Comparison of ENCODE assay signal across 16 mouse cellular contexts in the genomic region with DNA sequence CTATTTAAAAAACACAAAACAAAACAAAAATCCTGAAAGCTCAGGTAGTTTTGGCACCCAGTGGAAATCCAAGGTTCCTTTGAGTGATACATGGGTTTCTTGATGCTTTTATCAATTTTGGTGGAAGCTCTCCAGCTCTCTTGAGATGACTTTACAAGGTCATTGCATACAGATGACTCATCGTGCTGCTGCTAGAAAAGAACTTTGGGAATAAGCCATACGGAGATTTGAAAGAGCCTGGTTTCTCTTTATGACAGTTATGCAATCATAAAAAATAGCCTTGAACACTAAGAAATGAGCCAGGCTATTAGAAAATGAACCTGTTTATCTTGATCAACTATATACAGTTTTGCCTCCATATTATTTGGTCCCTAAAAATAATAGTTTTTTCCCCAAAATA.
DNase-seq lines count a peak whose midpoint lies in the region; ATAC-seq and TF ChIP-seq lines count a peak whose summit lies in the region.
"Had no signal": no experiment of that assay in that cellular context is flagged by ENCODE, and none has a peak within 500 bp of the region (broad histone marks: within the 10 kb centered on the region; RNA-seq: fewer than 3 reads in every experiment).

No protein-coding gene starts in this region.

- H3K36me3 ChIP-seq in myocyte (ENCODE audit: control insufficient read depth, insufficient read depth), result no peaks in the 10 kb centered on the region
- H3K36me3 ChIP-seq: embryonic facial prominence, embryonic 12.5 days; forebrain, embryonic 12.5 days; hindbrain, embryonic 12.5 days; liver, embryonic 12.5 days; midbrain, embryonic 10.5 days had no signal

- H3K79me2 ChIP-seq in myocyte (ENCODE audit: control insufficient read depth, insufficient read depth), result no peaks in the 10 kb centered on the region

- DNase-seq in frontal cortex, postnatal 36 days (ENCODE audit: low spot score in 2 of 2), result no peak
- DNase-seq in lung, postnatal 25 days (ENCODE audit: low spot score), result peak; percentile 3
- DNase-seq in lung, adult 2 months, result no peak
- DNase-seq in Muller cell, postnatal 12 days (ENCODE audit: inconsistent ontology term), result peak; percentile 37
- no peak for DNase-seq in thymus, adult 18-20 months
- DNase-seq: cerebellum, adult 18-20 months; kidney, adult 11 months; lung, embryonic 14.5 days had no signal

- no peak overlapping the region for H3K4me2 ChIP-seq in myocyte (ENCODE audit: low read depth)
- H3K4me2 ChIP-seq: embryonic facial prominence, embryonic 12.5 days; forebrain, embryonic 12.5 days; heart, embryonic 11.5 days; hindbrain, embryonic 12.5 days; liver, embryonic 12.5 days; lung, embryonic 14.5 days had no signal

- H3K4me3 ChIP-seq in lung, adult 2 months (replicated peaks; ENCODE audit: extremely low read depth, low read depth, low read length), result no peak overlapping the region
- no peak overlapping the region for H3K4me3 ChIP-seq in myocyte
- H3K4me3 ChIP-seq: embryonic facial prominence, embryonic 12.5 days; forebrain, embryonic 12.5 days; hindbrain, embryonic 12.5 days; liver, embryonic 12.5 days; midbrain, embryonic 10.5 days had no signal

- no peak for TF ChIP-seq POLR2A in lung, adult 2 months (IDR thresholded peaks at IDR 0.05; ENCODE audit: borderline replicate concordance, extremely low read depth, low read depth, low read length)
- no peak for TF ChIP-seq POLR2A in myocyte (IDR thresholded peaks at IDR 0.05; ENCODE audit: insufficient read length, low read depth)

- no peaks in the 10 kb centered on the region for H3K27me3 ChIP-seq in myocyte (ENCODE audit: control insufficient read depth, insufficient read depth, insufficient read length)
- H3K27me3 ChIP-seq: embryonic facial prominence, embryonic 12.5 days; forebrain, embryonic 12.5 days; hindbrain, embryonic 12.5 days; liver, embryonic 12.5 days had no signal

- ATAC-seq in frontal cortex, adult (ENCODE audit: low TSS enrichment), result peak; percentile 52; the same call in 1 of the 2 replicates
- ATAC-seq: liver, embryonic 12.5 days had no signal

- TF ChIP-seq CTCF in lung, adult 2 months (IDR thresholded peaks at IDR 0.05; ENCODE audit: insufficient read depth, low read length), result no peak

- H3K4me1 ChIP-seq in lung, adult 2 months (ENCODE audit: control insufficient read depth, insufficient read depth, low read length), result no peaks in the 10 kb centered on the region
- H3K4me1 ChIP-seq: embryonic facial prominence, embryonic 12.5 days; hindbrain, embryonic 12.5 days; liver, embryonic 12.5 days had no signal

- 56% methylated on average over 2 of the region's 2 CpGs for WGBS in lung, adult 2 months

- H3ac ChIP-seq in myocyte (ENCODE audit: control insufficient read depth, insufficient read length), result no peak overlapping the region

TF ChIP-seq in myocyte, 11 proteins besides CTCF, POLR2A, EP300 and RAD21:
- TF ChIP-seq TCF3 (IDR thresholded peaks at IDR 0.05; ENCODE audit: insufficient read length, low read depth), result no peak
- TF ChIP-seq CEBPB (IDR thresholded peaks at IDR 0.05; ENCODE audit: insufficient read depth, poor library complexity, severe bottlenecking), result peak; percentile 79
TF ChIP-seq in myocyte: peak in this region for 1.

Comparison
In these comparisons a context has a peak if more than half of its experiments do, and no peak if none do; other contexts are left out.
1. DNase-seq: peak in lung, postnatal 25 days (single experiment) and Muller cell, postnatal 12 days (single experiment); none in frontal cortex, postnatal 36 days (0 of 2), lung, adult 2 months (single experiment) and thymus, adult 18-20 months (0 of 2).